In the genomic region with DNA sequence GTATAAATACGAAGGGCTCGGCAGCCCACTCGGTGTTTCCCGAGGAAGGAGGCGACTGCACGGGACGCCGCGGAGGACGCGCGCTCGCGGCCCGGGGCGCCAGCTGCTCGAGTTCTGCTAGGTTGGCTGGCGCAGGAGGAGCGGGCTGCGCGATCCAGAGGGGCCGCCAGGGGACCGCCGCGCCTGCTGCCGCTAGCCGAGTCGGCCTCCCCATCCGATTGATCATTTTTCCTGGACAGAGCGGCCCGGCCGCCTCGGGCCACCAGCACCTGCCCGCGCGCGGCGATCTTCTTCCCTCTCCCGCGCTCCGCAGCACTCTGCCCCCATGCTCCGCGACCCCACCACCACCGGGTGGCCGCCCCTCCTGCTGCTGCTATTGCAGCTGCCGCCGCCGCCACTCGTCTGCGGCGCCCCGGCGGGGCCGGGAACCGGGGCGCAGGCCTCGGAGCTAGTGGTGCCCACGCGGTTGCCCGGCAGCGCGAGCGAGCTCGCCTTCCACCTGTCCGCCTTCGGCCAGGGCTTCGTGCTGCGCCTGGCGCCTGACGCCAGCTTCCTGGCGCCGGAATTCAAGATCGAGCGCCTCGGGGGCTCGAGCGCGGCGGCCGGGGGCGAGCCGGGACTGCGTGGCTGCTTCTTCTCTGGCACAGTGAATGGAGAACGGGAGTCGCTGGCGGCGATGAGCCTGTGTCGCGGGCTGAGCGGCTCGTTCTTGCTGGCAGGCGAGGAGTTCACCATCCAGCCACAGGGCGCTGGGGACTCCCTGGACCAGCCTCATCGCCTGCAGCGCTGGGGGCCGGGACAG, we compare ENCODE assay signal across 8 mouse cellular contexts. TPM values are rescaled to one million over a fixed set of nuclear protein-coding genes. Genes with fewer than 3 reads are reported as not detected.
A peak's percentile ranks its signal among the peaks of the same experiment; 100 is the strongest.
DNase-seq lines count a peak whose midpoint lies in the region; ATAC-seq lines count a peak whose summit lies in the region.

A gene (plus strand): TSS at position 51 of the 802 bp plus-strand sequence.

- H3K9ac ChIP-seq in midbrain, embryonic 14.5 days (replicated peaks; ENCODE audit: low read length): peak within 1 kb of the TSS; percentile 71

- H3K36me3 ChIP-seq in midbrain, embryonic 14.5 days (ENCODE audit: control insufficient read depth, insufficient read depth, low read length): no peaks in the 10 kb centered on the region

- intact Hi-C loops in heart, postnatal 14 days (cut with DNase I): loop anchor here (1.0 kb wide), 1 partner anchor 139 kb away; no protein-coding TSS in a partner anchor
- intact Hi-C loops in left cerebral cortex, postnatal 10 days (cut with DNase I): loop anchor here (2.0 to 10.0 kb wide), 2 partner anchors 140 to 498 kb away; no protein-coding TSS in a partner anchor

- H3K27me3 ChIP-seq in midbrain, embryonic 14.5 days (ENCODE audit: control insufficient read depth, insufficient read depth, low read length): peaks cover 32% of the 10 kb centered on the region

- peaks cover 3% of the 10 kb centered on the region; the same call in 1 of the 2 replicates for H3K4me1 ChIP-seq in midbrain, embryonic 14.5 days (ENCODE audit: control insufficient read depth, insufficient read depth, low read length)

- peak; percentile 3 for DNase-seq in CD4-positive, CD25-positive, alpha-beta regulatory T cell, adult 2 months (ENCODE audit: low read depth, low spot score)
- DNase-seq in urinary bladder, adult 2 months (ENCODE audit: low spot score): peak; percentile 49
- DNase-seq in urinary bladder, postnatal 36 days (ENCODE audit: low spot score in 2 of 2): no peak
- peak; percentile 60 to 66 for DNase-seq in heart, postnatal 14 days
- DNase-seq in left cerebral cortex, postnatal 10 days (ENCODE audit: extremely low spot score in 1 of 2, low spot score in 2 of 2): peak in 1 of 2 experiments; percentile 80
- peak; percentile 84 for DNase-seq in midbrain, embryonic 14.5 days
- no peak for DNase-seq in adipocyte (ENCODE audit: low spot score)

- under 1% methylated on average over 93 of the region's 96 CpGs for WGBS in midbrain, embryonic 14.5 days

- peak within 1 kb of the TSS; percentile 65 for H3K4me3 ChIP-seq in midbrain, embryonic 14.5 days (replicated peaks; ENCODE audit: low read depth, low read length)

- H3K27ac ChIP-seq in midbrain, embryonic 14.5 days (replicated peaks; ENCODE audit: low read depth, low read length): no peak within 1 kb of the TSS; the same call in 1 of the 2 replicates

- peak within 1 kb of the TSS; percentile 99 for H3K4me2 ChIP-seq in midbrain, embryonic 14.5 days (ENCODE audit: low read length)

- ATAC-seq in CD4-positive, CD25-positive, alpha-beta regulatory T cell, adult 4 months: no peak
- ATAC-seq in midbrain, embryonic 14.5 days (ENCODE audit: low FRiP score, low TSS enrichment): peak; percentile 82

- no peaks in the 10 kb centered on the region for H3K9me3 ChIP-seq in midbrain, embryonic 14.5 days (ENCODE audit: control insufficient read depth, low read length)

RNA-seq across cellular contexts. Expression of the gene that starts here (rescaled TPM):
- polyA plus RNA-seq in CD4-positive, CD25-positive, alpha-beta regulatory T cell, adult 4 months (2017; shearing (Covaris generic)): under 1 TPM; 0.23 to 0.27 TPM
- polyA plus RNA-seq in urinary bladder, adult 2 months (2012; rRNA removed): 2.4 and 3.3 TPM in 2 replicates
- 1 to 10 TPM; 4.4 to 6.8 TPM for total RNA-seq in heart, postnatal 14 days (2021)
- 10 to 100 TPM; 11.3 to 12.4 TPM for total RNA-seq in left cerebral cortex, postnatal 10 days (2021)
- polyA plus RNA-seq in midbrain, embryonic 14.5 days (2014; fragmentation: Nextera tagmentation; extraction: Ambion mirVana): 1.1 and 1.7 TPM in 2 replicates

Comparison
In these comparisons a context has a peak if more than half of its experiments do, and no peak if none do; other contexts are left out.
1. DNase-seq: peak in CD4-positive, CD25-positive, alpha-beta regulatory T cell, adult 2 months (single experiment), urinary bladder, adult 2 months (single experiment), heart, postnatal 14 days (2 of 2) and midbrain, embryonic 14.5 days (single experiment); none in urinary bladder, postnatal 36 days (0 of 2) and adipocyte (single experiment).